Mouse (Mus musculus) natural killer cell, adult 2 months (primary cell): ENCODE data around the gene D930020B18Rik.

Experiments used
- DNase-seq, 2 experiments: peaks; one replicate each; pipeline ENCODE4 v3.0.0; 2022; ENCODE audit warnings: low spot score in 2 of 2

Gene D930020B18Rik

GRCm38 (mm10) chr10:121704871-121705270 lies 63.5 kb downstream of the D930020B18Rik start:
- no peak for DNase-seq

- DNase-seq, result peak; percentile 5 to 7
Measured at GRCm38 (mm10) chr10:121705399-121706163, 64.2 kb downstream of the D930020B18Rik start.

GRCm38 (mm10) chr10:121716862-121717261 lies 75.5 kb downstream of the D930020B18Rik start:
- DNase-seq, result no peak

- no peak for DNase-seq
Measured at GRCm38 (mm10) chr10:121718896-121719585, 77.7 kb downstream of the D930020B18Rik start.

GRCm38 (mm10) chr10:121720701-121721100 lies 79.3 kb downstream of the D930020B18Rik start:
- DNase-seq, result no peak

- DNase-seq, result no peak
Measured at GRCm38 (mm10) chr10:121726505-121726904, 85.1 kb downstream of the D930020B18Rik start.

- DNase-seq, result no peak
Measured at GRCm38 (mm10) chr10:121727151-121727550, 85.8 kb downstream of the D930020B18Rik start.

- DNase-seq, result no peak
Measured at GRCm38 (mm10) chr10:121728226-121728625, 86.8 kb downstream of the D930020B18Rik start.

GRCm38 (mm10) chr10:121731048-121731725 lies 89.8 kb downstream of the D930020B18Rik start:
- DNase-seq, result no peak

- DNase-seq, result no peak
Measured at GRCm38 (mm10) chr10:121732542-121732941, 91.2 kb downstream of the D930020B18Rik start.

- DNase-seq, result no peak
Measured at GRCm38 (mm10) chr10:121737256-121737655, 95.9 kb downstream of the D930020B18Rik start.

- peak; percentile 86 to 89 for DNase-seq
Measured at GRCm38 (mm10) chr10:121739548-121740505, 98.4 kb downstream of the D930020B18Rik start, which contains the start of gene BC048403. TSS of gene BC048403 (plus strand) at chr10:121739937.

- DNase-seq, result no peak
Measured at GRCm38 (mm10) chr10:121742336-121742735, 100.9 kb downstream of the D930020B18Rik start.
